Mouse (Mus musculus) lung, postnatal 0 days (tissue): ENCODE measurements at regions not wholly inside any gene's neighbourhood (a gene's known extent, or its start where the extent isn't known, plus 50 kb on each side); places are given as distances from the start of the nearest gene placed in this dataset.

Experiments used
- CTCF ChIP-seq: IDR thresholded peaks from 2 replicates; pipeline ENCODE4 v1.5.1; 2016; ENCODE audit warnings: antibody characterized with exemption, mild to moderate bottlenecking
- EP300 ChIP-seq: IDR thresholded peaks from 2 replicates; pipeline ENCODE4 v1.6.1; 2016; ENCODE audit warnings: antibody characterized with exemption, mild to moderate bottlenecking, control low read depth

GRCm38 (mm10) chr17:47149158-47149557 is 138.8 kb upstream of the Ubr2 start:
- TF ChIP-seq CTCF (no peak), EP300 (no peak)
